Mouse (Mus musculus): ENCODE data around the gene Trim17.
A peak's percentile ranks its signal among the peaks of the same experiment; 100 is the strongest.

The Trim17 gene

DNA sequence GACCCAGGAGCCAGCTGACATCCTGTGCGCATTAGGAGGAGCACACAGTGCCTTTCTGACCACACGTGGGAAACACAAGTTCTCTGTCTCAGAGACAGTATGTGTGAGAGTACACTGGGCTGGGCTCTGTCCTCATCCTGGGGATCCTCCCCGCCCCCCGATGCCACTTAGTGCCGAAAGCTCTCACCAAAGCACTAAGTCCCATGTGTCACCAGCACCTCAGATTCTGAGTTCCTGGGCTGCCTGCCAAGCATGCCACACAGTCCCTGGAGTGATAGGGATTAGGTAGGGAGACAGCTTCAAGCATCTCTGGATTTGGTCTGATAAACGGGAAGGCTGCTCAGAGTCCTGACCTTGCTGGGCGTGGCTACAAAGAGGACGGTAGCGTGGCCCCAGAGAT is 36.3 kb downstream of the Trim17 start:
- no peak for DNase-seq (ENCODE audit: low spot score in 2 of 2)

DNA sequence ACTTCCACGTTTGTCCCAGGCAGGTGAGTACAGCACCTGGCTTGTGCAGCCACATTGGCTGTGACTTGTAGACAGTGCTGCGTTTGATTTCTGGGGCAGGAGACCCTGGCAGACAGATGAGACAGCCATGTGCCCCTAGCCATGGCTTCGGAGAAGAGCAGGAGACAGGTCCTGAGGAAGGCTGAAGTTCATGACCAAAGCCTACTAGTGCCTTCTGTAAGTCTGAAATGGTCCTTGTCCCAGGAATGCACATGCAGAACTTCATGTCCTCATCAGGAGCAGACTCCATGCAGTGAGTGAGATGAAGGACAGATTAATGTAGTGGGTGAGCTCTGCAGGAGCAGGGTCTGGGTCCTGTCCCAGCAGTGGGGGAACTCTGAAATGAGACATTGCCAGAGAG is 37.4 kb downstream of the Trim17 start:
- no peak for DNase-seq (ENCODE audit: low spot score in 2 of 2)

DNA sequence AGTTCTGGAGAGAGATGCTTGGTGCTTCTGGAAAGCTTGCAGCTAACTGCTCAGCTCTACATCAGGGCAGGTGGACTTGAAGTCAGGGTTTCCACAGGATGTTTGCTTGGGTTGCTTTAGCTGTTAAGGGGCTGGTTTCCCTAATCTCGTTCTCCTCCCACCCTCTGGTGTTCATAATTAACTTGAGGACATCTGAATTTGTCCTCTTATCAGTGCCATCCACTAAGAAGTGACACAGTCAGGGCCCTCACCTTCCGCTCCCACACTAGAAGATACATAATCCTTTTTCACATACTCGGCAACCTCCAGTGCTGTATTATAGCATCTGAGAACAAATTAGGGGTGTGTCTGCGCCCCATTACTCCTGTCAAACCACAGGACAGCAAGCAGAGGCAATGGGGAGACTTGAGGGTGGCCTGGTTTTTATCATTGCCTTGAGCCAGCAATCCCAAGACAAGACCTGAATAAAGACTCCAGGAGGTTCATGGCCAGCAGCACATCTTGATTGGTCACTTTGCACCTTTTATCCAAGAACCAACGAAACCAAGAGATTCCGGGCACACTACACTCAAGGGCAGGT is 38.7 kb downstream of the Trim17 start:
- DNase-seq (ENCODE audit: low spot score in 2 of 2) = no peak

DNA sequence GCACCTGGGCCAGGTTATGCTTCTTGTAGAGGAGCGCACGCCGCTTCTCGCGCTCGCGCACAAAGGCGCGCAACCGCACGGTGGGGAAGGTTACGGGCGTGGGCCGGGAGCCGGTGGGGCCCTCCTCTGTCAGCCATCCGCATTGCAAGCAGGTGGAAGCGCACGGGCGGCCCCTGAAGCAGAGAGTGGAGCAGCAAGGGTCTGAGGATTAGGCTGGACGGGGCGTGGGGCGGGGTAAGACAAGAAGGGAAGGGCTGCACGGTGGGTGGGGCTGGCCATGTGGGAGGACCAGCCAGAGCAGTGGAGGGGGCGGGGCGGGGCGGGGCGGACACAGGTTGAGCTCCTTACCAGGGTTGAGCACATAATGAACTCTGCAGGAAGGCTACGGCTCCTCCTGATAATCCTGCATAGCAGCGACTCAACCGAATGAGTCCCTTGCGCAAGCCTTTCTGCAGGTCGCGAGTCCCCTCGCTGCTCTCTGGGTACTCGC is 39.9 kb downstream of the Trim17 start:
- DNase-seq (ENCODE audit: low spot score in 2 of 2) = peak; percentile 11 to 36

DNA sequence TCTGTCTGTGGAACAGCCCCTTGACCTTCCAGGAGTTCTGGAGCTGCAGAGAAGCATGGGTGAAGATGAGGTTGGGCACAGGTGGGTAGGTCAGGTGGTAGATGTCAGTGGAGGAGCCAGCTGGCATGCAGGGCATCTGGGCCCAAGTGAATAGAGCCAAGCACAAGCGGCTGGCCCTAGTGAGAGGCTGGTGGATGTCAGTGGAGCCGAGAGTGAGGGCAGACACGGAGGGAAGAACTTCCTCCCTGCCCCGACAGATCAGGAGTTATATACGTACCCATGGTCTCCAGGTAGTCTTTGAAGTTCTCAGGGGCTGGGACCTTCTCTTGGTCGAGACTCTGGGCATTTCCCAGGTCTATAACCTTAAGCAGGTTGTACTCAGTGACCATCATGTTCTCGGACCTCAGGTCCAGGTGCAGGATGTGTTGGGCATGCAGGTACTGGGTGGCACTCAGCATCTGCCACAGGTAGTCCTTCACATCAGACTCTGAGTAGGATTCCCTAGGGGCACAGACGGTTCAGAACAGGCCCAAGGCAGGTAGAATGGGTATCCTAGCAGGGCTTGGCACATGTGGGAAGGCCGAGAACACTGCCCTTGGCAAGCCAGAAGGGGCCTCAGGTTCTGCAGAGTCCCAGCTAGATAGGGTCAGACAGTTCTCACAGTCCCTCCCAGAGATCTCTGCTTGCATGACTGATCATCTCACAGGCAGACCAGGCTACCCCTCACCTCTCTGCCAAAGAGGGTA is 40.7 kb downstream of the Trim17 start:
- no peak for DNase-seq (ENCODE audit: low spot score in 2 of 2)

DNA sequence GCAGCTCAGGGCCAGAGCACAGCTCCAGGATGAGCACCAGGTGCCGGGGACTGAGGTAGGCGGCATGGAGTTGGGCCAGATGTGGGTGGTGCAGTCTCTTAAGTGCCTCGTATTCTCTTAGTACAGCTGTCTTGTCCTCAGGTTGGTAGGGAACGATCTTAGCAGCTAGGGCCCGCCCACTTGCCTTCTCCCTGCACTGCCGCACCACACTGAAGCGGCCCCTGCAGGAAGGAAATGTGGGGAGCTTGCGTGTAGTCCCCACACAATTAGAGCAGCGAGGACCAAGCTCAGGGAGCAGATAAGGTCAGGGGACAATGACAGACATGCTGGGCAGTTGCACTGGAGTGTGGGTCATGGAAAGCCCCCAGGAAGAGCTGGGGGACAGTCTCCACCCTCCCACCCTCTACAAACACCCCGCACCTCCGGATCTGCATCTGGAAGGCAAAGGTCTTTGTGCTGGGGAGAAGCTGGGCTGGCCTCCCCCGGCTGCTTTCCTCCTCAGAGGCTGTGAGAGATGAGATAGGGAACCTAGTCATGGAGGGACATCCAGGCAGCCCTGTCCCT is 41.4 kb downstream of the Trim17 start:
- DNase-seq (ENCODE audit: low spot score in 2 of 2) = no peak

DNA sequence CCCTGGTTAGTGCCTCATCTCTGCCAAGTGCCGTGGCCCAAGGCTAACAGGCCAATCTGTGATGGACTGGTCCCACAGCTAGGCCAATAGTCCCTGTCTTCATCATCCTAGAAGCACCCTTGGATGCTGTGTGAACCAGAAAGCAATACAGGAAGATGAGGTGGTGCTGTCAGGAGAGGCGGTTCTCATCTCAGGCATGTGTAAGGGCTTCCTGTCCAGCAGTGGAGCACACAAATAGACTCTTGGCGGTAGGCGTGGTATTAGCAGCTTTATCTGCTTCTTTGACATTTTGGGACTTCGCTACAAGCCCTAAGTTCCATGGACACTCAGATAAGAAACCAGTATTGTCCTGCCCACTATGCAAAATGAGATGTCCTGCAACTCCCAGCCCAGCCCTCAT is 43.1 kb downstream of the Trim17 start:
- DNase-seq (ENCODE audit: low spot score in 2 of 2) = no peak

DNA sequence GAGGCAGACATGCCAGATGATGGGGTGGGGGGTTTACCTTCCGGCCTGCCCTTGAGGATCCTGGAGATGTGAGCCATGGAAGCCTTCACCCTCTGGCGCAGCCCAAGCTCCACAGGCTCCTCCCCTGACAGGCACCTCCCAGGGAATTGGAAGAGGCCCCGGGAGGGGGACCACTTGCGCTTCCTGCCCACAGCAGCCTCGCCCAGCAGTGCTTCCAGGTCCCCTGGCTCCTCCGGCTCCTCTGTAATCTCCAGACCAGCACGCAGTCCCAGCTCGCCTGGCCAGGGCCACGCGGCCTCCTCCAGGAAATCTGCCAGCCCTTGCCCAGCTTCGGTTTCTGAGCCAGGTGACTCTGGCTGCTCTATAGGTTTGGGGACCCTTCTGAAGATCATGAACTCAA is 44.7 kb downstream of the Trim17 start:
- no peak for DNase-seq (ENCODE audit: low spot score in 2 of 2)

DNA sequence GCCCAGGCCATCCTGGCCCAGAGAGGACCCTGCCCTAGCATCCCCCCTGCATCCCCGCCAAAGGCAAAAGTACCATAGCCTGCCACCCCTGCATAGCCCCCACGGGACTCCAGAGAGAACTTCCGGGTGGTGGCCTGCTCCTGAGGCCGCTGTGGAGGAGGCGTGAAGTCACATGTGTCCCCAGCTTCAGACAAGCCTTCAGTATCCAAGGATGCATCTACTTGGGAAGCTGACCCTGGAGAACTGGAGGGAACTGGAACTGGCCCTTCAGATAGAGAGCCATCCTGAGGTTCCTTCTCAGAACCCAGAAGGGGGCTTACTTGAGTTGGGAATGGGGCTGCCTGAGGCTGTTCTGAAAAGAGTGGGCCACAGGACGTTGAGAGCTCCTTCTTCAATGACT is 45.3 kb downstream of the Trim17 start:
- DNase-seq (ENCODE audit: low spot score in 2 of 2) = no peak

DNA sequence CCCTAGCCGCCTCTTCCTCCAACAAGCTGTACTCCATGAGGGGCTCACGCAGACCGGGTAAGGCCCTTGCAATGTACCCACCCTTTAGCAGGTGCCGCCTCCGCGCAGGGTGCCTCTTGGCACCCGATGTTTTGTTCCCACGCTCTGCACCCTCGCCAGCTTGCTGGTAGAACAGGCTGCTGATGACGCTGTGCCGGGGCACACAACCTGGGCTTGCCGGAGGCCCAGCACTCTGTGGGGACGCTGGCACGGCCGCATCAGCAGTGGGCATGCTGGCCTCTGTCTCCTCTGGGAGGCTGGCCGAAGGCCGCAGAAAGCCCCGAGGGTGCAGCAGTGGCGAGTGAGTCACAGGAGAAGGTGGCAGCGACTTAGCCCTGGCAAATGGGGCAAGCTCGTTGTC is 46.1 kb downstream of the Trim17 start:
- DNase-seq (ENCODE audit: low spot score in 2 of 2) = no peak

DNA sequence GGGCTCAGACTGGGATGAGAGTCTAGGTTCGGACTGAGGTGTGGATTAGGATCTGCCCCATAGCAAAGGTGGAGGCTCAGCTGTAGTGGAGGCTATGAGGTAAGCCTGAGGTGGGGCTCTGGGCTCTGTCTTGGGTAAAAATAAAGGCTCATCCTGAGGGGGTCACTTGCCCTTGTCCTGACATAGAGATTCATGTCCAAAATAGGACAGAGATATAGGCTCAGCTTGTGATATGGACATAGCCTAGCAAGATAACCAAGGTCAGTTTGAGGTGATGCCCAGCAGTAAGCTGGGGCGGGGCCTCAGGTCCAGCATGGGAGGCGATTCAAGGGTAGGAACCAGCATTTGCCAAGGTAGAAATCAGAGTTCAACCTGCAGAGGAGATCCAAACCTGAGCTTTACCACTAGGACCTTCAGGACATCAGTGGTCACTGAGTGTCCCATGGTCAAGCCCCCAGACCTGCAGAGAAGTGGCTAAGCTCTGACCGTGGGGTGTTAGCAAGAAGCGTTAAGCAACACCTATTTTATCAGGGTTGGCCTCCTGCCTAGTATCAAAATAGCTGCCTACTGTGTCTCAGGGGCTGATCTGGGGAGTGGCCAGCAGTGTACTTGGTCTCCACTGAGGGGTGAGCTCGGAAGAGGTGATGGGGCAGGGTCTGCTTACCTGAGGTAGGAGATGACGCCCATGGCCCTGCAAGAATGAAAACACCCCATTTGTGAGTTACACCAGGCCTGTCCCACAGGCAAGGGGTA is 48.0 kb downstream of the Trim17 start:
- DNase-seq (ENCODE audit: low spot score in 2 of 2) = no peak

DNA sequence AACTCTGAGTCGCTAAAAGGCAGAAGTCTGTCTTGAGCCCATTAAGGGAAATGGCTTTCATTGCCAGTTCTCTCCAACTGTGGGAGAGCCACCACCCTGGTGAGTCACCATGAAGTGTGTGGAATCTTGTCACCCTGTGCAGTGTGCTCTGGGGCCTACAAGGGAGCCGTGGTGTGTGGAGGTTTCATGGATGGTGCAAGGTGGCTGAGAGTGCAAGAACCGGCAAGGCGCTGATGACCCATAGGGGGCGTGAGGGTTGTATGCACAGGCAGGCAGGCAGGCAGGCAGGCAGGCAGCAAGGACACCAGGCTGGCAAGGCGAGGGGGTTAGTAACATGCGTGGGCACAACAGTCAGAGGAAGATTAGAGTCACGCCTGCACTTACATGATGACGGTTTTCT is 60.6 kb downstream of the Trim17 start:
- DNase-seq (ENCODE audit: low spot score in 2 of 2) = peak in 1 of 2 experiments; percentile 14

Measured in urinary bladder, postnatal 36 days (tissue).